Mouse (Mus musculus): Measurements from ENCODE around the gene Brsk2.

Gene Brsk2

DNA sequence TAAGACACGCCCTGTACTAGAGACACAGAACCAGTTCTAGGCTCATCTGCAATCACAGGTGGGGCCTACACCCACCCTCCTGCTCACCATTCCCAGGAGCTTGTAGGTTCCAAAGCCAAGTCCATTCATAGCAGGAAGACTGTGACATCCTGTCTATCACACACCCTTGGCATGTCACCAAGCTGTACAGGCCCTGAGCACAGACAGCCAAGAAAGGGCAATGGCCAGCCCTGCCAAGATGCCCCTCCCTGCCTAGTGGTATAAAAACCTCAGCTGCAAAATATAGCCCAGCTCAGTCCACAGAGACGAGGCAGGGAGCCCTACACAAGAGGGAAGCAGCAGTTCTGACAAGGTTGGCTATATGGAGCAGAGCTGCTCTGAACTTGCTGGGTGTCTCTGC, 84.6 kb downstream of the Brsk2 start:
- peak; percentile 87 for DNase-seq (ENCODE audit: low read depth, low spot score)

DNA sequence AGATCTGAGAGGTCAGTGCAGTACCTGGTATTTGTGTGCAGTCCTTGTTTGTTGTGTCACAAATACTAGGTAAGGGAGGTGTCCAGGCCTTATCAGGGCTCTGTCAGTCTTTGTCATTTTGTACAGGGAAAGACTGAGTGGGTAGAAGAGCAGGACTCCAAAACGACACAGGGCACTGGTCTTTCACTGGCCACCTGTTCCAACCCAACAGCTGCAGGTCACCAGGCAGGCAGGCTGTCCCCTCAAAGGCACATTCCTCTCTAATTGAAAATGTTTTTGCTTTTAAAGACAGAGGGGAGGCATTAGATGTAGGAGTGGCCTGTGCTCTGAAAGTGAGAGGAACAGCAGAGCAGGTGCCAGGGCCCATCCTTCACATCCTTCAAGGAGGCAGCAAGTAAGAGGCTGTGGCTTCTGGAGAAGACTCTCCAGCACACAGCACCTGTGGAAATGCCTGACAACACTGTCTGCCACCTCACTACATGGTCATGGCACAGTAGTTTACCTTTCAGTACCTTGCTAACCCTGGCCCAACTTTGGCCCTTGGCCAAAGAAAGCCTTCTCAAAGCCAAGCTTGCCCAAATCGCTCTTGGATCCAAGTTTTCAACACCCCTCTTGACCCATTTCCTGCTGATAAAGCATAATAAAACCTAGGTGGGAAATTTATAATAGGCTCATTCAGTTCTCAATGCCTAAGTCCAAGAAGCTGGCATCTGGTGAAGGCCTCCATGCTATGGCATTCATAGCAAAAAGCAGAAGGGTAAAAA, 85.7 kb downstream of the Brsk2 start:
- DNase-seq (ENCODE audit: low read depth, low spot score) = no peak

DNA sequence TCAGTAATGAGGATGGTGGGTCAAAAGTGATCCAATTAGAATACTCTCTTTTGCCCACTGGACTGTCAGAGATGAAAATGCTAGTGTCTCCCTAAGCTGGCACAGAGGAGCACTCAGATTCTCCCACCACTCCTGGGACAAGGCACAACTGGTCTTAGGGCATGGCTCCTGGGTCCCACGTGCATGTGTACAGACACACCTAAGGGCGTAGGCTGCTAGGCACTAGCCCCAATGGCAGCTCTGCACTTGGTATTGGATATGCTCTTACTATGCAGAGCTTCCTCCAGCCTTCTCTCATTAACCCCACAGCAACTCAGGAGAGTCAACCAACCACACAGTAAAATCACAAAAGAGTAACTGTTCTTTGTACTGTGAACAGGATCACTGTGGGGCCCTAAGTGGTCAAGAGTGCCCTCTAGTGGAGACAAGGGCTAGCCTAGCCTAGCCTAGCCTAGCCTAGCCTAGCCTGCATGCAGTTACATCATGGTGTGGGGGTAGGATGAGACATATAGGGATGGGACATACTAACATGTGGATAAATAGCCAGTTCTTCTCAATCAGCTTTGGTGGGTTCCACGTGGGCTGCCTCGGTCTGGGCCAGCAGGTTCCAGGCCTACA, 88.1 kb downstream of the Brsk2 start:
- no peak for DNase-seq (ENCODE audit: low read depth, low spot score)

DNA sequence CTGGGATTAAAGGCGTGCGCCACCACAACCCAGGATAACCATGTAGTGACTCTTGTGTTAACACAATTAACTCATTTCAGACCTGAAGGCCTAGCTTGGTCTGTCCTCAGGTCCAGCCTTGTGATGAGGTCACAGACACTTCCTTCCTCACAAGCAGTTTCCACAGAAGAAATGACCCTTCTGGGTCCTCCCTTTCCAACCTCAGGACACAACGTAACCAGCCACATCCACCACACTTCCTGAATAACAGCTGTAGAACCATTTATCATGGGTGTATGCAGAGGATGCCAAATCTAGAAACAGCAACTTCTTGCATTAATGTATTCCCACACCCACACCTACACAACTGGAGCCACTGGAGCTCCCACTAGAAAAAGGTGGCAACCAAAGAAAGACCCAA, 91.2 kb downstream of the Brsk2 start:
- DNase-seq (ENCODE audit: low read depth, low spot score) = no peak

DNA sequence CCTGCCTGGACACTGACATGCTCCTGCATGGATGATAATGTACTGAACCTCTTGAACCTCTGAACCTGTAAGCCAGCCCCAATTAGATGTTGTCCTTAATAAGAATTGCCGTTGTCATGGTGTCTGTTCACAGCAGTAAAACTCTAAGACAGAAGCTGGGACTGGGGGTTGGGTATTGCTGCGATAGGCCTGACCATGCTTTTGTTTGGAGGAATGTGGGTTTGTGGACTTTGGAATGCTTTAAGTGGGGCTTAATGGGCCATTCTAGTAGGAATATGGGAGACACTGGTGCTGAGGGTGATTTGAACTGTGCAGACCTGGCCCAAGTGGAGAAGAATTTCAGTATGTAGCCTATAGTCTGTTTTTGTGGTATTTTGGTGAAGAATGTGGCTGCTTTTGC, 95.8 kb downstream of the Brsk2 start:
- no peak for DNase-seq (ENCODE audit: low read depth, low spot score)

DNA sequence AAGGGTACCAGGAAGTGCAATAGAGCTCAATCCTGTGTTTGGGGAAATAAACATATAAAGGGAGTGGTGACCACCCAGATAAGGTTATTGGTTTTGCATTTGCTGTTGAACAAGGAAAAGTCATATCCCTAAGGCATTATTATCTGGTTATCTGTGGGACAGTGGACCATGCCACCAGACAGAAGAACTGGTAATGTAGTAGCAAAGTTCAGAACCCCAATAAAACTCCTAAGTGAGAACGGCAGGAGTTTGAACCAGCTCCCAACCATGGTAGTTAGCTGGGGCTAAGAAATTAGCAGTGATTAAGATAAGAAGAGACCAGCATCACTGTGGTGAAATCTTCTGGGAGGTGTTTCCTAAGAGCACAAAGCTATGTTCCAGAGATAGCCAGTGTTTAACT, 96.4 kb downstream of the Brsk2 start:
- DNase-seq (ENCODE audit: low read depth, low spot score) = no peak

DNA sequence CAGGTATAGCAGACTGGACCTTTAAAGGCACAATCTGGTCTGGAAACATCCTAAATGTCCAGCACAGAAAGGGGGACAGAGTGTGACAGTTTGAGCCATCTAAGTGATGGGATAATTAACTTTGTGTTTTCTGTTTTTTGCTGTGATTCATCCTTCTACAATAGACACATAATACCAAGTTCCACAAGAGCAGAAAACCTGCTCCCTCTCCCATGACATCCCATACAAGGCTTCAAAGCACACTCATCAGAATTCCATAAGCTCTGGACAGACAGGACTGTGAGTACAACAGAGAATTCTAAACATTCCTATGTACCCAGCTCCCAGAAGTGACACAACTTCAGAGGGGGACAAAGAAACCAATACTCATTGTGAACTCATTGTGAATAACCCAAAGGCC, 101.0 kb downstream of the Brsk2 start:
- no peak for DNase-seq (ENCODE audit: low read depth, low spot score)

Data from skeletal muscle tissue, adult 2 months (tissue).